Mouse (Mus musculus): Measurements from ENCODE around the gene Hypk.

DNA sequence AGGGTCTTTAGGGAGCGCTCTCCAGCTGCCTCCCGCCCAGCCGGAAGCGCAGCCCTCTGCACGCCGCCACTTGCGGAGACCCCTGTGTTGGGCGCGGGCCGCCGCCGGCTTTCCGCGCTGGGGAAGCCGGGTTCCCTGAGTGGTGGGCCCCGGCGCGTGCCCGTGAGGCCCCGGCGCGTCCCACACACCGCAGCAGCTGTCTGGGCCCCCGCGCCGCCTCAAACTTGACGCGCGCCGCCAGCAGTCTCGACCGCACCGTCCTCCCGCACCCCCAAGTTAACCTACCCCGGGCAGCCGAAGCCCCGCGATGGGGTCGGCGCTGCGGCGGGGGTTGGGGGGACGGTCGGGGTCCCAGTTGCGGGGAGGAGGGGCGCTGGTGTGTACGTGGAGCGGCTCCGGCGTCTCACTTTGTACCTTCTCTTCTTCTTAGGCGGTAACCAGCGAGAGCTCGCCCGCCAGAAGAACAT lies 3.5 kb upstream of the Hypk start:
- TF ChIP-seq CTCF (IDR thresholded peaks at IDR 0.05; ENCODE audit: low read depth) (no peak), EP300 (IDR thresholded peaks at IDR 0.05; ENCODE audit: low read depth) (no peak)

Data from liver, embryonic 14.5 days (tissue).